ENCODE assay signal across 8 mouse cellular contexts in the genomic region with DNA sequence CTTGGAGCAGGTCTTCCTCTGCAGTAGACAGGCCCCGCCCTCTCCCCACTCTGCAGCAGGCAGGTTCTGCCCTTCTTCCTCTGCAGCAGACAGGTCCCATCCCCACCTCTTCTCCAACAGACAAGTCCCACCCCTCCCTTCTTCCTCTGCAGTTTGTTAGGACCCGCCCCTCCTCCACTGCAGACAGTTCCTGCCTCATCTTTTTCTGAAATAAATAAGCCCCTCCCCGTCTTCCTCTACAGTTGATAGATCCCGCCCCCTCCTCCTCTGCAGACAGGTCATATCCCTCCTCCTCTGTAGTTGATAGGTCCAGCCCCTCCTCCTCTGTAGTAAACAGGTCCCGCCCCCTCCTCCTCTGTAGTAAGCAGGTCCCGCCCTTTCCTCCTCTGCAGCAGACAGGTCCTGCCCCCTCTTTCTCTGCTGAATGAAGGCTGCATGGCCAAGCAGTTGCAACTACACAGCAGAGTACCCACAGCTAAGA.
DNase-seq lines count a peak whose midpoint lies in the region; ATAC-seq lines count a peak whose summit lies in the region.

No protein-coding gene starts in this region.

- DNase-seq in 3T3-L1 (ENCODE audit: low read depth, low spot score) (peak; percentile 9), ES-CJ7 (ENCODE audit: low read depth, low spot score) (peak; percentile 96)
- DNase-seq in liver, embryonic 13.5 days = peak; percentile 67
- peak; percentile 62 for DNase-seq in retina, embryonic 14.5 days (ENCODE audit: low spot score)
- DNase-seq in adrenal gland, adult (ENCODE audit: inconsistent age in 2 of 2, low spot score in 1 of 2) = no peak
- no peak for DNase-seq in cerebellum, postnatal 25 days
- no peak for DNase-seq in cerebellum, postnatal 36 days

- H3K27ac ChIP-seq in forebrain, embryonic 13.5 days = no peak overlapping the region
- H3K27ac ChIP-seq in liver, embryonic 13.5 days = peak overlapping the region; percentile 39

- H3K9ac ChIP-seq in forebrain, embryonic 13.5 days = no peak overlapping the region
- no peak overlapping the region for H3K9ac ChIP-seq in liver, embryonic 13.5 days

- no peak overlapping the region for H3K4me3 ChIP-seq in forebrain, embryonic 13.5 days
- H3K4me3 ChIP-seq in liver, embryonic 13.5 days (replicated peaks) = peak overlapping the region; percentile 29

- no peaks in the 10 kb centered on the region for H3K36me3 ChIP-seq in forebrain, embryonic 13.5 days (ENCODE audit: poor library complexity, severe bottlenecking)
- no peaks in the 10 kb centered on the region for H3K36me3 ChIP-seq in liver, embryonic 13.5 days

- H3K4me1 ChIP-seq in forebrain, embryonic 13.5 days = no peaks in the 10 kb centered on the region; the same call in 1 of the 2 replicates
- H3K4me1 ChIP-seq in liver, embryonic 13.5 days (replicated peaks) = peaks cover 18% of the 10 kb centered on the region

- H3K27me3 ChIP-seq in forebrain, embryonic 13.5 days = no peaks in the 10 kb centered on the region
- H3K27me3 ChIP-seq in liver, embryonic 13.5 days = no peaks in the 10 kb centered on the region

- no peak overlapping the region for H3K4me2 ChIP-seq in forebrain, embryonic 13.5 days
- H3K4me2 ChIP-seq in liver, embryonic 13.5 days = peak overlapping the region; percentile 60

- WGBS in forebrain, embryonic 13.5 days = 31% methylated on average over 6 of the region's 6 CpGs
- 9% methylated on average over 6 of the region's 6 CpGs for WGBS in liver, embryonic 13.5 days (ENCODE audit: insufficient replicate concordance)

- no peaks in the 10 kb centered on the region for H3K9me3 ChIP-seq in forebrain, embryonic 13.5 days (replicated peaks)
- no peaks in the 10 kb centered on the region for H3K9me3 ChIP-seq in liver, embryonic 13.5 days (replicated peaks)

- ATAC-seq in forebrain, embryonic 13.5 days = peak; percentile 57
- ATAC-seq in liver, embryonic 13.5 days (ENCODE audit: low read depth) = peak; percentile 96

Comparison
In these comparisons a context has a peak if more than half of its experiments do, and no peak if none do; other contexts are left out.
1. DNase-seq: peak in 3T3-L1 (single experiment), ES-CJ7 (single experiment), liver, embryonic 13.5 days (single experiment) and retina, embryonic 14.5 days (single experiment); none in adrenal gland, adult (0 of 2), cerebellum, postnatal 25 days (0 of 2) and cerebellum, postnatal 36 days (0 of 2).